Mouse (Mus musculus): ENCODE measurements around the gene Traf3.

Traf3 gene

GRCm38 (mm10) chr12:111265212-111265611 lies 99.0 kb downstream of the Traf3 start:
- DNase-seq (ENCODE audit: low spot score) = no peak

- no peak for DNase-seq (ENCODE audit: low spot score)
Measured at GRCm38 (mm10) chr12:111266592-111266991, 100.4 kb downstream of the Traf3 start.

- DNase-seq (ENCODE audit: low spot score) = no peak
Measured at GRCm38 (mm10) chr12:111267673-111268325, 101.6 kb downstream of the Traf3 start.

- DNase-seq (ENCODE audit: low spot score) = no peak
Measured at GRCm38 (mm10) chr12:111270629-111271277, 104.6 kb downstream of the Traf3 start, which contains the start of gene Amn. Gene Amn (plus strand): TSS chr12:111271095.

GRCm38 (mm10) chr12:111271406-111271805 lies 105.2 kb downstream of the Traf3 start:
- DNase-seq (ENCODE audit: low spot score) = no peak

- no peak for DNase-seq (ENCODE audit: low spot score)
Measured at GRCm38 (mm10) chr12:111271966-111272365, 105.8 kb downstream of the Traf3 start.

GRCm38 (mm10) chr12:111272420-111272819 lies 106.2 kb downstream of the Traf3 start:
- no peak for DNase-seq (ENCODE audit: low spot score)

GRCm38 (mm10) chr12:111274006-111274405 lies 107.8 kb downstream of the Traf3 start:
- DNase-seq (ENCODE audit: low spot score) = no peak

- DNase-seq (ENCODE audit: low spot score) = no peak
Measured at GRCm38 (mm10) chr12:111274447-111275149, 108.4 kb downstream of the Traf3 start.

GRCm38 (mm10) chr12:111275150-111275841 lies 109.1 kb downstream of the Traf3 start:
- no peak for DNase-seq (ENCODE audit: low spot score)

GRCm38 (mm10) chr12:111276371-111276770 lies 110.2 kb downstream of the Traf3 start:
- no peak for DNase-seq (ENCODE audit: low spot score)

GRCm38 (mm10) chr12:111283573-111283972 lies 117.4 kb downstream of the Traf3 start:
- DNase-seq (ENCODE audit: low spot score) = no peak

GRCm38 (mm10) chr12:111284532-111284931 lies 118.4 kb downstream of the Traf3 start:
- DNase-seq (ENCODE audit: low spot score) = no peak

GRCm38 (mm10) chr12:111293025-111293424 lies 126.9 kb downstream of the Traf3 start:
- DNase-seq (ENCODE audit: low spot score) = no peak

- DNase-seq (ENCODE audit: low spot score) = no peak
Measured at GRCm38 (mm10) chr12:111301322-111302017, 135.3 kb downstream of the Traf3 start.

- DNase-seq (ENCODE audit: low spot score) = no peak
Measured at GRCm38 (mm10) chr12:111302018-111302345, 135.8 kb downstream of the Traf3 start.

GRCm38 (mm10) chr12:111303702-111304337 lies 137.7 kb downstream of the Traf3 start:
- DNase-seq (ENCODE audit: low spot score) = no peak

GRCm38 (mm10) chr12:111306821-111307220 lies 140.7 kb downstream of the Traf3 start:
- DNase-seq (ENCODE audit: low spot score) = no peak

GRCm38 (mm10) chr12:111309256-111309655 lies 143.1 kb downstream of the Traf3 start:
- DNase-seq (ENCODE audit: low spot score) = no peak

GRCm38 (mm10) chr12:111309931-111310330 lies 143.8 kb downstream of the Traf3 start:
- no peak for DNase-seq (ENCODE audit: low spot score)

- no peak for DNase-seq (ENCODE audit: low spot score)
Measured at GRCm38 (mm10) chr12:111311775-111312174, 145.6 kb downstream of the Traf3 start.

All from urinary bladder, postnatal 10 days (tissue).